Mouse (Mus musculus) intestine, embryonic 16.5 days (tissue): ENCODE measurements around the gene Olfr571. TPM values are rescaled to one million over a fixed set of nuclear protein-coding genes. Genes with fewer than 3 reads are reported as not detected.

Experiments
- polyA plus RNA-seq: library from polyadenylated mRNA; unstranded; fragments of >200 nt; fragmentation: Nextera tagmentation; extraction: Ambion mirVana; gene quantifications from 2 replicates; pipeline ENCODE4 v1.2.1, GENCODE M21; 2015

Olfr571 gene
- polyA plus RNA-seq, 1 experiment from 2014 or later, result not detected

Other genes starting within 250 kb of the Olfr571 start
- gene Trim68, start 230.2 kb downstream of the Olfr571 start, polyA plus RNA-seq, result 9.3 and 9.6 TPM in 2 replicates
- not detected in 2 replicates for gene Olfr557, start 221.6 kb downstream of the Olfr571 start, polyA plus RNA-seq
- gene Olfr558, start 215.3 kb downstream of the Olfr571 start, polyA plus RNA-seq, result 0.22 and 0.26 TPM in 2 replicates
- gene Olfr33, start 198.5 kb downstream of the Olfr571 start, polyA plus RNA-seq, result not detected in 2 replicates
- not detected in 2 replicates for gene Olfr559, start 190.0 kb downstream of the Olfr571 start, polyA plus RNA-seq
- not detected in 2 replicates for gene Olfr560, start 158.2 kb downstream of the Olfr571 start, polyA plus RNA-seq
- 0.39 and 0.58 TPM in 2 replicates for gene Olfr78, start 158.1 kb downstream of the Olfr571 start, polyA plus RNA-seq
- not detected in 2 replicates for gene Olfr561, start 146.3 kb downstream of the Olfr571 start, polyA plus RNA-seq
- gene Olfr564, start 114.1 kb downstream of the Olfr571 start, polyA plus RNA-seq, result not detected in 2 replicates
- not detected in 2 replicates for gene Olfr566, start 58.8 kb downstream of the Olfr571 start, polyA plus RNA-seq
- not detected in 2 replicates for gene Olfr568, start 40.4 kb downstream of the Olfr571 start, polyA plus RNA-seq
- not detected in 2 replicates for gene Olfr569, start 26.7 kb downstream of the Olfr571 start, polyA plus RNA-seq
- gene Olfr570, start 23.0 kb downstream of the Olfr571 start, polyA plus RNA-seq, result not detected in 2 replicates
- not detected in 2 replicates for gene Olfr572, start 6.9 kb upstream of the Olfr571 start, polyA plus RNA-seq
- gene Olfr573-ps1, start 25.0 kb upstream of the Olfr571 start, polyA plus RNA-seq, result not detected in 2 replicates
- not detected in 2 replicates for gene Olfr574, start 30.9 kb upstream of the Olfr571 start, polyA plus RNA-seq
- gene Olfr575, start 41.2 kb upstream of the Olfr571 start, polyA plus RNA-seq, result not detected in 2 replicates
- not detected in 2 replicates for gene Olfr576, start 45.1 kb upstream of the Olfr571 start, polyA plus RNA-seq
- not detected in 2 replicates for gene Olfr577, start 58.4 kb upstream of the Olfr571 start, polyA plus RNA-seq
- not detected in 2 replicates for gene Olfr578, start 71.8 kb upstream of the Olfr571 start, polyA plus RNA-seq
- not detected in 2 replicates for gene Olfr582, start 120.5 kb upstream of the Olfr571 start, polyA plus RNA-seq
- gene Olfr583, start 133.8 kb upstream of the Olfr571 start, polyA plus RNA-seq, result not detected in 2 replicates
- not detected in 2 replicates for gene Olfr584, start 164.3 kb upstream of the Olfr571 start, polyA plus RNA-seq
- gene Olfr585, start 180.2 kb upstream of the Olfr571 start, polyA plus RNA-seq, result not detected in 2 replicates
- gene Olfr586, start 208.1 kb upstream of the Olfr571 start, polyA plus RNA-seq, result not detected in 2 replicates
- not detected in 2 replicates for gene Olfr588-ps1, start 223.3 kb upstream of the Olfr571 start, polyA plus RNA-seq
- gene Olfr589, start 238.8 kb upstream of the Olfr571 start, polyA plus RNA-seq, result not detected in 2 replicates